Mouse (Mus musculus): ENCODE data around the gene Ppm1j. TPM values are rescaled to one million over a fixed set of nuclear protein-coding genes. Genes with fewer than 3 reads are reported as not detected.

The Ppm1j gene
- polyA plus RNA-seq, 1 experiment from 2014 or later = 1.2 TPM

DNA sequence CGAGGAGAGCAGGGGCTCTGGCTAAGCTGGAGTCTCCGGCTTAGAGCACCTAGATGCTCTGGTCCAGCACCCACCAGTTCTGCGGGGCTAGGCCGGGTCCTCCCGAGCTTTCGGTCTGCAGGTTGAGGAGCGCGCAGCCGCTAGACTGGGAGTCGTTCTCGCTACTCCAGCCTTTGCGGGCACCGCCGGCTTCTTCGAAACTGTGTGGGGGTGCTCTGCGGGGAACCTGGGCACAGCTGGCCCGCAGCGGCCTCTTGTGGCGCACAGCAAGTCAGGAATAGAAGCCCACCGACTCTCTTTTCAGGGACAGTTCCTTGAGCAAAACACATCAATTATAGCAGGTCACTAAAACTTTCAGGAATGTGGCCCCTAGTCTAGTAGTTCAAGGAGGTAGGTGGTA lies 3.5 kb upstream of the Ppm1j start:
- peaks cover 9% of the 10 kb centered on the region for H3K4me1 ChIP-seq (replicated peaks; ENCODE audit: control insufficient read depth, insufficient read depth, low read length)
- peak overlapping the region; percentile 58 for H3K4me2 ChIP-seq (ENCODE audit: low read depth, low read length, severe bottlenecking)
- no peaks in the 10 kb centered on the region for H3K9me3 ChIP-seq (ENCODE audit: control insufficient read depth, low read length)
- H3K27me3 ChIP-seq (ENCODE audit: control insufficient read depth, insufficient read depth, low read length) = peaks cover 44% of the 10 kb centered on the region
- peak overlapping the region; percentile 21 for H3K4me3 ChIP-seq (ENCODE audit: low read depth, low read length)
- WGBS = under 1% methylated on average over 20 of the region's 20 CpGs
- H3K9ac ChIP-seq (ENCODE audit: low read length) = peak overlapping the region; percentile 28; the same call in 1 of the 2 replicates
- H3K27ac ChIP-seq (ENCODE audit: low read depth, low read length) = no peak overlapping the region
- DNase-seq (ENCODE audit: low spot score) = peak; percentile 77
- ATAC-seq (replicated peaks; ENCODE audit: low FRiP score) = no peak
- no peaks in the 10 kb centered on the region for H3K36me3 ChIP-seq (ENCODE audit: control insufficient read depth, insufficient read depth, low read length)

DNA sequence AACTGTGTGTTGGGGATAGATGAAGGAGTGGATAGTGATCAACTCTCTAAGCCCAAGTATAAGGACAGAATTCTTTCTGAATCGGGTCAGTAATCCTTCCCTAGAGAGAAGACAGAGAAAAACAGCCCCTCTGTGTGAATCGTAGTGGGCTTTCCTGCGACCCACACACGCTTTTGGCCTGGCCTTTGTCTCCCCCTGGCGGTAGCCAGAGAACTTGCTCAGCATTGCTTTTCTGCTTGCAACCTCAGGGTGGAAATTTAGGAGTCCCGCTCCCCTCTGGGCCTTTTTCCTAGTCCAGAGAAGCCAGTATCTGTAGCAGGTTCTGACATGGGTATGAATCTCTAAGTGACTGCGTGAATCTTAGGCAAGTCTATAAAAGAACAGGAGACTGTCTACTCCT lies 907 bp upstream of the Ppm1j start:
- 2% methylated on average over 7 of the region's 7 CpGs for WGBS
- ATAC-seq (replicated peaks; ENCODE audit: low FRiP score) = no peak
- no peaks in the 10 kb centered on the region for H3K9me3 ChIP-seq (ENCODE audit: control insufficient read depth, low read length)
- DNase-seq (ENCODE audit: low spot score) = peak; percentile 86
- H3K27me3 ChIP-seq (ENCODE audit: control insufficient read depth, insufficient read depth, low read length) = peaks cover 66% of the 10 kb centered on the region
- peaks cover 9% of the 10 kb centered on the region for H3K4me1 ChIP-seq (replicated peaks; ENCODE audit: control insufficient read depth, insufficient read depth, low read length)
- H3K4me3 ChIP-seq (ENCODE audit: low read depth, low read length) = no peak overlapping the region
- H3K27ac ChIP-seq (ENCODE audit: low read depth, low read length) = no peak overlapping the region
- H3K9ac ChIP-seq (ENCODE audit: low read length) = no peak overlapping the region
- H3K4me2 ChIP-seq (ENCODE audit: low read depth, low read length, severe bottlenecking) = no peak overlapping the region
- no peaks in the 10 kb centered on the region for H3K36me3 ChIP-seq (ENCODE audit: control insufficient read depth, insufficient read depth, low read length)

DNA sequence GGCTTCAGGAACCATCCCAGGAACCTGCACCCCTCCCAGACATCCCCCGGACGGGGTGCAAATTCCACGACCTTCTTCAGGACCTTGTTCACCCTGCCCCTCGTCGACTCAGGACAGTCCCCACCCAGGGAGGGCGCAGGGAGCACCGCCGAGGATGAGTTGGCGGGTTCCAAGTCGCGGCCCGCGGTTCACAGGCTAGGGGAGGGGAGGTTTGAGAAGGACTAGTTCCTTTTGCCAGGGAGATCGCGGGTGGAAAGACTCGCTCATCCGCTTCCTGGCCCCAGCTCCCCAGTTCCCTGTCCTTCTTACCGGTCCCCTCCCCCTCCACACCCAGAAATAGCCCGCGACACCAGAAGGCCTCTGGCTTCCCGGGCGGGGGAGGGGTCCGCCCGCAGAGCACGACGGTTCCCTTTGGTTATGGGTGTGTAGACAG lies 631 bp downstream of the Ppm1j start, which contains the start of gene Fam19a3:
TSS of gene Fam19a3 (minus strand) at position 370 of the 433 bp plus-strand sequence.
- DNase-seq (ENCODE audit: low spot score) (no peak), ATAC-seq (replicated peaks; ENCODE audit: low FRiP score) (no peak)

DNA sequence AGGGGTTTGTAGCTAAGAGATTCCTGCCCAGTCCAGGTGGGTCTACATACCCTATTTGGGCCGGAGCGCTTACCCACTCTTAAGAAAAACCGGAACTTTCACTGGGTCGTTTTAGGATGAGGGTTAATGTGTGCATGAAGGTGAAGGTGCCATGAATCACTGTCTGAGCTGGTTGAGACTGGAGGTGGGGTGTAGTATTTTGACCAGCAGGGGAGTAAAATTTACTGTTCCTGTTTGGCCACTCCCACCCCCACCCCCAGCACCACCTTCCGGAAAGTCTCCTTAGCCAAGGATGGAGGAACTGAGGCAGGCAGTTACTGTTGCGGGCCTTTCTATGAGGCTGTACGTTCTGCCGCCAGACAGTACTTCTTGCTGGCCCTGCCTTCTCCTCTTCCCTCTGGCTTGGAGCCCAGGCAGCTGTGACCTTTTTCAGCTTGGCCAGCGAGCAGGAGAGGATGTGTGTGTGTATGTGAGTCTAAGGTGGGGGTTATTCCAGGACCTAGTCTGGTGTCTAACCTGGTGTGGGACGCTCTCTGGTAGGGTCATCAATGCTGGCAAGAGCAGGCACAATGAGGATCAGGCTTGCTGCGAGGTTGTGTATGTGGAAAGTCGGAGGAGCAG lies 1.3 kb downstream of the Ppm1j start:
- Histone ChIP-seq H3K4me2 (ENCODE audit: low read depth, low read length, severe bottlenecking) (no peak overlapping the region; the same call in 1 of the 2 replicates), H3K27me3 (ENCODE audit: control insufficient read depth, insufficient read depth, low read length) (peaks cover 54% of the 10 kb centered on the region), H3K4me3 (ENCODE audit: low read depth, low read length) (no peak overlapping the region), H3K36me3 (ENCODE audit: control insufficient read depth, insufficient read depth, low read length) (no peaks in the 10 kb centered on the region), H3K9me3 (ENCODE audit: control insufficient read depth, low read length) (no peaks in the 10 kb centered on the region), H3K9ac (ENCODE audit: low read length) (no peak overlapping the region), H3K4me1 (replicated peaks; ENCODE audit: control insufficient read depth, insufficient read depth, low read length) (peaks cover 9% of the 10 kb centered on the region), H3K27ac (ENCODE audit: low read depth, low read length) (no peak overlapping the region)
- no peak for ATAC-seq (replicated peaks; ENCODE audit: low FRiP score)
- WGBS = 13% methylated on average over 12 of the region's 12 CpGs
- no peak for DNase-seq (ENCODE audit: low spot score)

More for the DNA sequence above, 631 bp downstream of the Ppm1j start, which contains the start of gene Fam19a3:
- under 1% methylated on average over 25 of the region's 26 CpGs for WGBS
- Histone ChIP-seq H3K9me3 (ENCODE audit: control insufficient read depth, low read length) (no peaks in the 10 kb centered on the region), H3K27me3 (ENCODE audit: control insufficient read depth, insufficient read depth, low read length) (peaks cover 61% of the 10 kb centered on the region), H3K9ac (ENCODE audit: low read length) (peak within 1 kb of the TSS; percentile 41; the same call in 1 of the 2 replicates), H3K4me1 (replicated peaks; ENCODE audit: control insufficient read depth, insufficient read depth, low read length) (peaks cover 9% of the 10 kb centered on the region), H3K4me3 (ENCODE audit: low read depth, low read length) (peak within 1 kb of the TSS; percentile 44), H3K36me3 (ENCODE audit: control insufficient read depth, insufficient read depth, low read length) (no peaks in the 10 kb centered on the region), H3K4me2 (ENCODE audit: low read depth, low read length, severe bottlenecking) (peak within 1 kb of the TSS; percentile 85), H3K27ac (ENCODE audit: low read depth, low read length) (no peak within 1 kb of the TSS)

DNA sequence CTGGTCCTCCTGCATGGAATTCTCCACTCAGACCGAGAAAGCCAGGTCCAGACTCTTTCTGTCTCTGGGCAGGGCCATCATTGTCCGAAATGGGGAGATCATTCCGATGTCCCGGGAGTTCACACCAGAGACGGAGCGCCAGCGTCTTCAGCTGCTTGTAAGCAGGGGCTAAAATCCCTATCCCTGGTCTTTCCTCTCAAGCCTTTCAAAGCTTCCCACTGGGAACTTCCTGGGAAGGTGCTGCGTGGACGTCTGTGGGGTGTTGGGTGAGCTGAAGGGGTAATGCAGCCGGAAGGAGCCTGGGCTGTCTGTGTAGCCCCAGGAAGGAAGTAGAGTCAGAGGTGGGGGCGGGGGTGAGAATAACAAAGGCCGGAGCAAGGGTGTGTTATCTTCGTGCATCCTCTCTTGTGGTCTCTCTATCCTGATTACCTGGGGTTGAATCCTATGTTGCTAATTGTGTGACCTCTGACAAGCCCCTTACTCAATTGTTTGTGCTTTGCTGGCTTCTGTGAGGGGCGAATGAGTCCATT lies 3.2 kb downstream of the Ppm1j start:
- peaks cover 9% of the 10 kb centered on the region for H3K4me1 ChIP-seq (replicated peaks; ENCODE audit: control insufficient read depth, insufficient read depth, low read length)
- no peaks in the 10 kb centered on the region for H3K36me3 ChIP-seq (ENCODE audit: control insufficient read depth, insufficient read depth, low read length)
- WGBS = 38% methylated on average over 14 of the region's 14 CpGs
- peaks cover 48% of the 10 kb centered on the region for H3K27me3 ChIP-seq (ENCODE audit: control insufficient read depth, insufficient read depth, low read length)
- H3K4me2 ChIP-seq (ENCODE audit: low read depth, low read length, severe bottlenecking) = no peak overlapping the region
- H3K9ac ChIP-seq (ENCODE audit: low read length) = no peak overlapping the region
- ATAC-seq (replicated peaks; ENCODE audit: low FRiP score) = no peak
- H3K4me3 ChIP-seq (ENCODE audit: low read depth, low read length) = no peak overlapping the region
- no peak overlapping the region for H3K27ac ChIP-seq (ENCODE audit: low read depth, low read length)
- H3K9me3 ChIP-seq (ENCODE audit: control insufficient read depth, low read length) = no peaks in the 10 kb centered on the region
- no peak for DNase-seq (ENCODE audit: low spot score)

DNA sequence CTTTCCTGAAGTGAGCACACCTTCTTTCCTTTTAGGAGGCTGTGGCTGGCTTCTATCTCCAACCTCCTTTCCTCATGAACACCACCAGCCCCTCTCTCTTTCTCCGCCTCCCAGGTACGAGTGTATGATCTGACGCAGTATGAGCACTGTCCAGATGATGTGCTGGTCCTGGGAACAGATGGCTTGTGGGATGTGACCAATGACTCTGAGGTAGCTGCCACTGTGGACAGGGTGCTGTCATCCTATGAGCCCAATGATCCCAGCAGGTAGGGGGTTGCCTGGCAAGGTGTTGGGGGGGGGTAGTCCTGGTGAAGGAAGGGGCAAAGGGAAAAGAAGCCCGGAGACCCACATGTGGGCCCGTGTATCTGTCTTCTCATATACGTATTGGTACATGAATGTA lies 4.4 kb downstream of the Ppm1j start:
- no peaks in the 10 kb centered on the region for H3K36me3 ChIP-seq (ENCODE audit: control insufficient read depth, insufficient read depth, low read length)
- no peak overlapping the region for H3K4me2 ChIP-seq (ENCODE audit: low read depth, low read length, severe bottlenecking)
- ATAC-seq (replicated peaks; ENCODE audit: low FRiP score) (no peak), DNase-seq (ENCODE audit: low spot score) (no peak)
- no peak overlapping the region for H3K9ac ChIP-seq (ENCODE audit: low read length)
- H3K9me3 ChIP-seq (ENCODE audit: control insufficient read depth, low read length) = no peaks in the 10 kb centered on the region
- 90% methylated on average over 6 of the region's 6 CpGs for WGBS
- peaks cover 42% of the 10 kb centered on the region for H3K27me3 ChIP-seq (ENCODE audit: control insufficient read depth, insufficient read depth, low read length)
- peaks cover 14% of the 10 kb centered on the region for H3K4me1 ChIP-seq (replicated peaks; ENCODE audit: control insufficient read depth, insufficient read depth, low read length)
- no peak overlapping the region for H3K4me3 ChIP-seq (ENCODE audit: low read depth, low read length)
- H3K27ac ChIP-seq (ENCODE audit: low read depth, low read length) = no peak overlapping the region

DNA sequence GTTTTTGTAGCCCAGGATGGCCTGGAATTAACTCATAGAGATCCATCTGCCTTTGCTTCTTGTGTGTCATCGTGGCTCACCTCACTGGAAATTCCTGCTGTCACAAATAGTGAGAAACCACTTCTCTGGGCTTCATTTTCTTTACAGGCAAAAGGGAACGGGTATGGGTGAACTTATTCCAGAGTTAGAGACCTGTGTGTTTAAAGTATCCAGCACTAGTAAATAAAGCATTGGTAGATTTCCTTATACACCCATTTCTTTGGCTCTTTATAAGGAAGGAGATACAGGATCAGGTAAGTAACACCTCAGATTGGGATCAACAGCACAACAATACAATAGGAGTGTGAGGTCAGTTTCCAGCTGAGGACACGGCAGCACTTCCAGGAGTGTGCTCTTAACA lies 7.2 kb downstream of the Ppm1j start, which contains the start of gene Rhoc:
TSS of gene Rhoc (plus strand) at position 301 of the 400 bp plus-strand sequence.
- Histone ChIP-seq H3K36me3 (ENCODE audit: control insufficient read depth, insufficient read depth, low read length) (no peaks in the 10 kb centered on the region), H3K4me1 (replicated peaks; ENCODE audit: control insufficient read depth, insufficient read depth, low read length) (peaks cover 17% of the 10 kb centered on the region), H3K27me3 (ENCODE audit: control insufficient read depth, insufficient read depth, low read length) (peaks cover 14% of the 10 kb centered on the region), H3K9ac (ENCODE audit: low read length) (peak within 1 kb of the TSS; percentile 69), H3K4me2 (ENCODE audit: low read depth, low read length, severe bottlenecking) (peak within 1 kb of the TSS; percentile 88), H3K27ac (ENCODE audit: low read depth, low read length) (no peak within 1 kb of the TSS; the same call in 1 of the 2 replicates), H3K9me3 (ENCODE audit: control insufficient read depth, low read length) (no peaks in the 10 kb centered on the region), H3K4me3 (ENCODE audit: low read depth, low read length) (peak within 1 kb of the TSS; percentile 55)
- DNase-seq (ENCODE audit: low spot score) (no peak), ATAC-seq (replicated peaks; ENCODE audit: low FRiP score) (no peak)
- 34% methylated on average over 3 of the region's 3 CpGs for WGBS

DNA sequence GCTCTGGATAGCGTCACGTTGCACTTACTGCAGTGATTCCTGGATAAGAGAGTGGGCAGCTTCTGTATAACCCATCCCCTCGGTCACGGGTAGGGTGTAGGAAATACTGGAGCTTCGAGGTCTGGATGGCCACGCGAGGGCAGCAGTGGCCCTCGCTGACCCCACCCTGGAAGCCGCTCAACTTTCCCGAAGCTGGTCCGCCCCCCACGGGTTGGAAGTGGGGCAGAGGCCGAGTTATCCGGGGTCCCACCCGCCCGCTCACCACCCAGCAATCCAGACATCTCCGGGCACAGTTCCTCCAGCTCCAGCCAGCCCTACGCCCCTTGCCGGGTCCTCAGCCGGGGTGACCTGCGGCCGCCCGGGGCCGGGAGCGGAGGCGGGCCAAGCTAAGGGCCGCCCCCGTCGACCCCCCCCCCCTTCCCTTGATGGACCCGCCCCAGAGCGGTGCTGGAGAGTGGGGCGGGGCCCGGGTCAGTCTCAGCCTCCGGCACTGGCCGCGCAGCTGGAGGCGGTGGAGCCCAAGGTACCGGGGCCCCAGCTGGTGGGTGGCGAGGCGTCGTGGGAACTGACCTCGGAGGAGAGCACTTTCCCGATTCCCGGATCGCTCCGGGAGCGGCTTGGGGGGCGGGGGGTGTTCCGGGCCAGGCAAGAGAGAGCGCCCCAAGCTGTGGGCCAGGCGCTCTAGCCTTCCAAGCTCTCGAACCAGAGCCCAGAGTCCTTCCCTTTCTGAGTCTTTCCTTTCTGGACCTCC lies 7.9 kb downstream of the Ppm1j start:
- ATAC-seq (replicated peaks; ENCODE audit: low FRiP score) (peak; percentile 89), DNase-seq (ENCODE audit: low spot score) (peak; percentile 90)
- peak overlapping the region; percentile 55 for H3K4me3 ChIP-seq (ENCODE audit: low read depth, low read length)
- WGBS = 1% methylated on average over 39 of the region's 52 CpGs
- no peak overlapping the region; the same call in 1 of the 2 replicates for H3K27ac ChIP-seq (ENCODE audit: low read depth, low read length)
- H3K36me3 ChIP-seq (ENCODE audit: control insufficient read depth, insufficient read depth, low read length) = no peaks in the 10 kb centered on the region
- peaks cover 8% of the 10 kb centered on the region for H3K27me3 ChIP-seq (ENCODE audit: control insufficient read depth, insufficient read depth, low read length)
- peak overlapping the region; percentile 69 for H3K9ac ChIP-seq (ENCODE audit: low read length)
- no peaks in the 10 kb centered on the region for H3K9me3 ChIP-seq (ENCODE audit: control insufficient read depth, low read length)
- peaks cover 17% of the 10 kb centered on the region for H3K4me1 ChIP-seq (replicated peaks; ENCODE audit: control insufficient read depth, insufficient read depth, low read length)
- H3K4me2 ChIP-seq (ENCODE audit: low read depth, low read length, severe bottlenecking) = peak overlapping the region; percentile 88
